Mouse (Mus musculus): ENCODE data around the gene Cacnb4. TPM values are rescaled to one million over a fixed set of nuclear protein-coding genes. Genes with fewer than 3 reads are reported as not detected.

Gene Cacnb4
- 15.1 and 16.6 TPM in 2 replicates for polyA plus RNA-seq (2015; fragmentation: Nextera tagmentation; extraction: Ambion mirVana)

GRCm38 (mm10) chr2:52676023-52676912 is at the start of gene Cacnb4:
Cacnb4 (minus strand) TSS chr2:52676831.

GRCm38 (mm10) chr2:52424747-52425522 is 251.7 kb downstream of the Cacnb4 start, which contains the start of gene Arl5a:
Arl5a (minus strand) TSS chr2:52424901.

GRCm38 (mm10) chr2:52378448-52378804 is 298.2 kb downstream of the Cacnb4 start, which contains the start of gene Neb:
Neb (minus strand) TSS chr2:52378474.

Other genes starting within 250 kb of the Cacnb4 start
- 24.5 and 26.5 TPM in 2 replicates for gene Stam2, start 65.5 kb upstream of the Cacnb4 start, polyA plus RNA-seq (2015; fragmentation: Nextera tagmentation; extraction: Ambion mirVana)
- 11.6 and 12.9 TPM in 2 replicates for gene Fmnl2, start 181.0 kb upstream of the Cacnb4 start, polyA plus RNA-seq (2015; fragmentation: Nextera tagmentation; extraction: Ambion mirVana)